Mouse (Mus musculus): ENCODE measurements around the gene Ick.

DNA sequence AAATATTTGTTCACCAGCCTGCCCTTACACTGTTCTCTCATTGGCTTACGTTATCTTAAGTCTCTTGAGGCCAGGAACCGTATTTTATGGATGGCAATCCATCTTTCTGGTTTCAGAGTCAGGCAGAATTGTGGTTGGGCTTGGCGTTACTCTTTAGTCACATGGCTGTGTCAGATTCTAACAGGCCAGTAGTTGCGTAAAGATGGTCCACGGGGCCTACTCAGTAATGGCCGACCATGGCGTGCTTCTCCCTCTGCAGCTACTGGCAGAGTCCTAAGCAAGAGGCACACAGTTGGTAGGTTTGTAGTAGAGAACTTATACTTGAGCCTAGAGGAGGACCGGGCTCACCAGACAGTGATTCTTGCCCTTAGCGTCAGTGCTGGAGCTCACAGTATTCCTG lies 6.8 kb downstream of the Ick start:
- TF ChIP-seq CTCF (conservative IDR thresholded peaks at IDR 0.05; ENCODE audit: insufficient read depth, insufficient read length, low read depth, low read length) (no peak), POLR2A (IDR thresholded peaks at IDR 0.05; ENCODE audit: low read depth, low read length) (no peak)

Data from kidney, adult 2 months (tissue).